ENCODE assay signal across 19 mouse cellular contexts in the genomic region with DNA sequence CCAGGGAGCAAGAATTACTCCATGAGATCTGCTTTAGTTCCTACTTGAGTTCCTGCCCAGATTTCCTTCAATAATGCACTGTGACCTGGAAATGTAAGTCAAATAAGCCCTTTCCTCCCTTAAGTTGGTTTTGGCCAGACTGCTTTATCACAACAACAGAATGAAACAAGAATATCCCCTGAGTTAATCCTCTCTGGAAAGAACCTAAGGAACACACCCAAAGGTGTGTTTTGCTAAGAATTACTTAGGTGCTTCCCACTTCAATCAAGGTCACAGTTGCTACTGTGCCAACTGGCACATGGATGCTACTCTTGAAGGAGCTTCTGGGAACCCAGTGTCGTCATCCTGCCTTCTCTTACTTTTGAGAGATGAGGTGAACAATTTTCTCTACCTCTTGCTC. TPM values are rescaled to one million over a fixed set of nuclear protein-coding genes. Genes with fewer than 3 reads are reported as not detected.
A peak's percentile ranks its signal among the peaks of the same experiment; 100 is the strongest.
DNase-seq lines count a peak whose midpoint lies in the region; ATAC-seq lines count a peak whose summit lies in the region.
"Had no signal": no experiment of that assay in that cellular context is flagged by ENCODE, and none has a peak within 500 bp of the region (broad histone marks: within the 10 kb centered on the region; RNA-seq: fewer than 3 reads in every experiment).

No protein-coding gene starts in this region.

- DNase-seq in adipocyte (ENCODE audit: low spot score), result peak; percentile 43
- DNase-seq in gonadal fat pad, adult 2 months (ENCODE audit: low read depth), result peak; percentile 62
- no peak for DNase-seq in liver, embryonic 11.5 days (ENCODE audit: low spot score)
- DNase-seq: adrenal gland, adult 2 months; adrenal gland, postnatal 10 days; adrenal gland, postnatal 25 days; cerebellum, adult 11-12 months; cerebellum, adult 9-10 months; cerebellum, postnatal 10 days; cerebellum, postnatal 25 days; forebrain, postnatal 0 days had no signal

- 81% methylated on average over 1 of the region's 1 CpGs for WGBS in liver, embryonic 11.5 days

- no peaks in the 10 kb centered on the region for H3K36me3 ChIP-seq in liver, embryonic 11.5 days (ENCODE audit: control insufficient read depth, insufficient read depth, low read length)
- H3K36me3 ChIP-seq: embryonic facial prominence, embryonic 10.5 days; embryonic facial prominence, embryonic 12.5 days; forebrain, embryonic 15.5 days had no signal

- no peak for ATAC-seq in erythroblast, adult 5-6 weeks (replicated peaks; ENCODE audit: low FRiP score, poor library complexity, severe bottlenecking)
- no peak for ATAC-seq in liver, embryonic 11.5 days (replicated peaks; ENCODE audit: low FRiP score)
- ATAC-seq: forebrain, embryonic 13.5 days; forebrain, embryonic 15.5 days; forebrain, postnatal 0 days had no signal

- H3K27me3 ChIP-seq in liver, embryonic 11.5 days (replicated peaks; ENCODE audit: control insufficient read depth, insufficient read depth, low read length), result no peaks in the 10 kb centered on the region
- H3K27me3 ChIP-seq: embryonic facial prominence, embryonic 12.5 days; forebrain, embryonic 13.5 days; forebrain, embryonic 15.5 days had no signal

- H3K4me1 ChIP-seq in brown adipose tissue, adult 24 weeks (ENCODE audit: control insufficient read depth, insufficient read depth, insufficient read length, low read length), result peaks cover 4% of the 10 kb centered on the region; the same call in 1 of the 2 replicates
- no peaks in the 10 kb centered on the region for H3K4me1 ChIP-seq in liver, embryonic 11.5 days (replicated peaks; ENCODE audit: control insufficient read depth, insufficient read depth, low read length)
- H3K4me1 ChIP-seq: embryonic facial prominence, embryonic 12.5 days; forebrain, embryonic 13.5 days; forebrain, embryonic 15.5 days had no signal

- no peak overlapping the region for H3K4me3 ChIP-seq in brown adipose tissue, adult 24 weeks (ENCODE audit: insufficient read depth, low read depth, low read length)
- H3K4me3 ChIP-seq in liver, embryonic 11.5 days (ENCODE audit: low read depth, low read length), result no peak overlapping the region
- H3K4me3 ChIP-seq: embryonic facial prominence, embryonic 10.5 days; embryonic facial prominence, embryonic 12.5 days; erythroblast, embryonic 14.5 days; forebrain, embryonic 13.5 days; forebrain, embryonic 15.5 days had no signal

- H3K9me3 ChIP-seq in liver, embryonic 11.5 days (ENCODE audit: control insufficient read depth, low read length), result no peaks in the 10 kb centered on the region
- H3K9me3 ChIP-seq: embryonic facial prominence, embryonic 10.5 days; embryonic facial prominence, embryonic 12.5 days; forebrain, embryonic 13.5 days; forebrain, embryonic 15.5 days had no signal

- H3K9ac ChIP-seq in liver, embryonic 11.5 days (ENCODE audit: low read depth, low read length), result no peak overlapping the region
- H3K9ac ChIP-seq: embryonic facial prominence, embryonic 12.5 days; forebrain, embryonic 13.5 days; forebrain, embryonic 15.5 days; forebrain, postnatal 0 days had no signal

- no peak overlapping the region for H3K4me2 ChIP-seq in liver, embryonic 11.5 days
- H3K4me2 ChIP-seq: embryonic facial prominence, embryonic 12.5 days; forebrain, embryonic 13.5 days; forebrain, embryonic 15.5 days had no signal

- peak overlapping the region; percentile 17; the same call in 1 of the 2 replicates for H3K27ac ChIP-seq in brown adipose tissue, adult 24 weeks (replicated peaks; ENCODE audit: low read depth, low read length)
- H3K27ac ChIP-seq in liver, embryonic 11.5 days (ENCODE audit: low read depth, low read length), result no peak overlapping the region
- H3K27ac ChIP-seq: embryonic facial prominence, embryonic 10.5 days; embryonic facial prominence, embryonic 12.5 days; forebrain, embryonic 13.5 days; forebrain, embryonic 15.5 days had no signal

RNA-seq across cellular contexts. Expression of a gene that starts 29.9 kb away (rescaled TPM):
- polyA plus RNA-seq in brown adipose tissue, adult 24 weeks (2012; ENCODE audit: insufficient read depth, insufficient read length, missing spikeins), result 2.0 and 2.2 TPM in 2 replicates
- 3.3 and 6.6 TPM in 2 replicates for polyA plus RNA-seq in gonadal fat pad, adult 2 months (2012; rRNA removed)
- not detected in 2 replicates for total RNA-seq in erythroblast, adult 5-6 weeks (2015; ENCODE audit: low replicate concordance)
- 0.28 TPM in 1 of 2 replicates, not detected in the other for total RNA-seq in erythroblast, adult 5-6 weeks (2017; ENCODE audit: low replicate concordance)
- 0.60 and 0.95 TPM in 2 replicates for polyA plus RNA-seq in liver, embryonic 11.5 days (2014; fragmentation: Nextera tagmentation; extraction: Ambion mirVana)
- total RNA-seq: MEL had no signal
- polyA plus RNA-seq: erythroblast, embryonic 14.5 days had no signal
